Mouse (Mus musculus) embryonic fibroblast, embryonic 13.5 days (primary cell): ENCODE measurements around the gene Clip4.

ENCODE experiments used
- CTCF ChIP-seq: IDR thresholded peaks from 2 replicates; pipeline ENCODE4 v1.5.1; 2011; ENCODE audit warnings: mild to moderate bottlenecking, control low read depth, low read length, moderate library complexity, borderline replicate concordance; ENCODE audit not compliant: insufficient read depth
- POLR2A ChIP-seq: IDR thresholded peaks from 2 replicates; pipeline ENCODE4 v1.6.1; 2011; ENCODE audit warnings: low read depth, mild to moderate bottlenecking, control low read depth, low read length, moderate library complexity

DNA sequence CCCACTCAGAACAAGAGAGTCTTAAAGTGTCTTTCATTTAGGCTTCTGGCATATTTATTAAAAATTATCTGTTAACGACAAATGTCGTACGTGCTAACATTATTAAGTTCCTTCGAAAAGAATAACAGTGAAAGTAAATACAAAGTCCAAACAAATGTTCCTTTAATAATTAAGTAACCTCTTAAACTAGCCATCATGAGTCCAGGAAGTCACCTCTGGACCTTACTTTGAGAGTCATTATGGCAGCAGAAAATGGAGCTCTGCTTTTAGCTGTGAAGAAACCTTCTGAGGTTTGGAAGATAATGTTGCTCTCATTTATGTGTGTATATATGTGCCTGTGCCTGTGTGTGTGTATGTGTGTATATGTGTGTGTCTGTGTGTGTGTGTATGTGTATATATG is 35.6 kb downstream of the Clip4 start:
- TF ChIP-seq CTCF (no peak), POLR2A (no peak)
